Mouse (Mus musculus) kidney, adult 8-10 months (tissue): ENCODE measurements around the gene Mid1.
"Not testable (repeated sequence)": the region's sequence is repeated elsewhere in the genome, so short reads cannot be mapped to it uniquely, and the experiment has no call there.

Experiments used
- DNase-seq, 2 experiments: peaks; one replicate each; pipeline ENCODE4 v3.0.0; 2022

Gene Mid1

GRCm38 (mm10) chrX:169972791-169973494 is 287.9 kb downstream of the Mid1 start:
- DNase-seq, result peak in 1 of 2 experiments; percentile 17

GRCm38 (mm10) chrX:169973806-169974205 is 288.8 kb downstream of the Mid1 start:
- DNase-seq, result not testable (repeated sequence)

DNA sequence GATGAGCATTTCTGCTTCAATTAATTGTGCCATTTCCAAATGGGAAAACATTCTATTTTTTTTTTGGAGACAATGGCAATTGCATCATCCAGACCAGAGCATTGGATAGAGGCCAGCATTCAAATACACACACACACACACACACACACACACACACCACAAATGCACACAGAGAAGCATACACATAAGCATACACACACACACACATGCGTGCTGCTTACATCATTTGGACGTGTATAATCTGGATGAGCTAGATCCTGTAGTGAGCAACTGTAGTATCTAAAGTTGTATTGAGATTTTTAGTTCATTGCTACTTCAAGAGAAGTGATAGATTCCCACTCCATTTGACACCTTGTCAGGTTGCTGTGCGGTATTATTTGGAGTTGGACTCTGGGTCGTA is 289.5 kb downstream of the Mid1 start:
- not testable (repeated sequence) for DNase-seq

DNA sequence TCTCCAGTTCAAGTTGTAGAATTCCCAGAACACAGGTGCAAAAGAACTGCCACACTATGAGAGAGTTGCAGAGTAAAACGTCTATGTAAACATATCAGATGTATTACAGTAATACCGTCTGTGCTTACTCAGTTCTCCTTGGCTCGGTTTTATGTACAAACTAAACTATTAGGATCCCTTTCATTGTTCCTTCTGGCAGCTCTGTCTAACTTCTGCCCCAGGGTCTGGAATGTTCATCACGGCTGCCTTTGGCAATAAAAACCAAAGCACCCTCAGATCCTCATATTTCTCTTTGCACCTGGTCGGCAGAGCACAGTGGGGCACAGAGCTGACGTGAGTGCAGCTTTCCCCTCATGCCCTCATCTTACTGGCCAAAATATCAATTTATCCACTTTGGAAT is 290.0 kb downstream of the Mid1 start:
- DNase-seq, result peak in 1 of 2 experiments; percentile 9

DNA sequence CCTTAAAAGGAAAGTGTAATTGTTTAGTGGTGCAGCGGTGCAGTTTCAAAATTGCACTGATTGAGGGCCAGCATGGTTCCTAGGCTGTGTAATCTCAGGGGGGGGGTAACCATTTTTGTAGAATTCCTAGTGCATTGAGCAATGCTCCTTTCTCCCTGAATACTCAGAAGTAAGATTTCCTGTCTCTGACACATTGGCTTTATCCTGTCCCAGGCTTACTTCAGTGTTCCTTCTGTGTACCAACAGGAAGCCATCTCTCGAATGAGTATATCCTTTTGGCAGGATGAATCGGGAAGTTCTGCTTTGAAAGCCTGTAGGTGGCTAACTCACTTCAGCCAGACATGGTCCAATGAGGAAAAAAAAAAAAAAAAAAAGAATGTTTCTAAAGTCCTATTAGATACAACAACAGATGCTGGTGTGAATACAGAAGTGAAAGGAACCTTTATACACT is 290.7 kb downstream of the Mid1 start:
- peak in 1 of 2 experiments; percentile 19 for DNase-seq

- DNase-seq, result not testable (repeated sequence)
Observed at GRCm38 (mm10) chrX:169976340-169976739, 291.3 kb downstream of the Mid1 start.

DNA sequence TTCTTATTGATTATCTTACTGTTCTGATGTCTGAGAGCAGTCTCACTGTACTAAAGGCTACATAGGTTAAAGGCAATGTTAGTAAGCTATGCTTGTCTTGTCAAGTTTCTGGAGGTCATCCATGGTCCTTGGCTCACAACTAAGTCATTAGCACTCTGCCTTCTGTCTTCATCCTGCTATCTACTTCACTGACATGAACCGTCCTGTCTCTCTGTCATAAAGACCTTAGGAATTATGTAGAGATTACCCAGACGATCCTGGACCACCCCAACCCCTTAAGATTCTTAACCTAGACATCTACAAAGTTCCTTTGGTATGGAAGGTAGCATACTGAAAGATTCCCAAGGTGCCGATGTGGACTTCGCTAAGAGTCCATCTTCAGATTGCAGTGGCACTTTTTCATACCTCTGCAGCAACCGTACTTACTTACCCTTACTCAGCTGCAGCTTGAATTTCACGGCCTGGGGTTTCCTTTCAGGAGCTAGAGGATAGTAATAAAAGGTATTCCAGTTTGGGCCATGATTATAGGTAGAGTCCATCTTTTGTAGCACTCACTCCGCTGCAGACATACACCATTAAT is 292.9 kb downstream of the Mid1 start:
- peak in 1 of 2 experiments; percentile 12 for DNase-seq

DNA sequence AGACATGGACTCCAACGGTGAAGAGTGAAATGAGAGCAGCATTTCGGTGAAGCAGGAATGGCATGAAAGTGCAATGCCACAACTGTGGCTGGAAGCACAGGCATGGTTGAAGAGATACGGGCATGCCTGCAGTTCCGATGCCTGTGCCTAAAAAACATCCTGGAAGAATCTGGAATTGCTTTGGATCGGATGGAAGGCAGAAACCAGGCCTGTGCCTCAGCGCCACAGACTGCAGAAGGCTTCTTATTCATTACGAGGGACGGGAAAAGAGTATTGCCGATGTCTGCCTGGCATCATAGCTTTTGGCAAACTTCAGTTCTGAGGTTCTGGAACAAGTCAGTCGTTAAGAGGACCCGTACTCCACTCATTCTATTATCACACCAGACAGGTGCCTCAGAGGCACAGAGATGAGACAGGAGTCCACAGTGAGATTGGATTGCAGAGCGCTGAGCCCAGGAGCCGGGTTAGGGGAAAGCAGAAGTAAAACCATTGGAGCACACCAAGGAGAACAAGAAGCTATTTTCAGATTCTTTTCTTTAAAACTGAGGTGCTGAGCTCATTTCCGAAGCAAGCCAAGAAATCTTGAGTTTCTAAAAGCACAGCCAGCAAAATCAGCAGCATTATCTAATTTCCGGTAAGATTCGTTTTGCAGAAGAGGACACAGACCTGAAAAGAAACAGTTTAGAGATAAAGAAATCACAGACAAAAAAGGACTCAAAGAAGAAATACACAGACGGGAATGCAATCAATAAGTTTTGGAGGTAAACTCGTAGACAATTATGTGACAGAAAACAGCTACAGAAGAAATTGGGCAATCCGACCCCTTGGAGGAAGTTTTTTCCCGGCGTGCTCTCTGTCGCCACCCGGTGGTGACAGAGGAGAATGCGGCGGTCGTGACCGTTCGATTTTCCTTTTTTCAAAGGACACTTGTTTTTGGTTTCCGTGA is 293.7 kb downstream of the Mid1 start:
- DNase-seq, result peak in 1 of 2 experiments; percentile 75

DNA sequence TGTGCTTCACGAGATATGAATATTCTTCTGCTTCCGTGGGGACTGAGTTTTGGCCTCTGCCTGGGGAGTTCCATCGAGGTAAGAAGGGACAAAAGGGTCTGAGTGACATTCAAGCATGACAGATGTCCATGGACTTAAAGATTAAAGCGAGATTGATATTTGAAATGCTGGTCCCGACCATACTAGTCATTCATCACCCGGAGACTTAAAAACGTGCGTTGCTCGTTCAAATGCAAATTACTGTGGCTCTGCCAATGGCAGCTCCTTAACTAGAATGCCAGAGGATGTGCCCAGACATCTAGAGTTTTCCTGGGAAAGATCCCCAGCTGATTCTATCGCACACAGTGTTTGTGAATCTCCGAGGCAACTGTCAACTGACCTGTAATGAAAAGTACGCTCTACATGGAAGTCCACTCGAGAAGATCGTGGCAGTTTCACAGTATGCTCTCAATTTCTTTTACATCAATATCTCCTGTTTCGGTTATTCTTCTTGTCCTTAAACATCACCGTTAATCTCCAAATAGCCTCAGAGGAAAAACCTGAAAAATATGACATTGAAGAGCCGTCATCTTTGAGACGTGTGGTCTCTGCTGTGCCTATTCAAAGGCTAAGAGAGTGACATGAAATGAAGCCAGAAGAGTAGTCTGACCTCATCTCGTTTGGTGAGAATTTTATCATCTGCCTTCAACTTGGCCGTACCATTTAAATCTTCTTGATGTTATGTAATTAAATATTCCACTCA is 294.6 kb downstream of the Mid1 start:
- not testable (repeated sequence) for DNase-seq

- DNase-seq, result not testable (repeated sequence)
Observed at GRCm38 (mm10) chrX:169980203-169980556, 295.2 kb downstream of the Mid1 start.

DNA sequence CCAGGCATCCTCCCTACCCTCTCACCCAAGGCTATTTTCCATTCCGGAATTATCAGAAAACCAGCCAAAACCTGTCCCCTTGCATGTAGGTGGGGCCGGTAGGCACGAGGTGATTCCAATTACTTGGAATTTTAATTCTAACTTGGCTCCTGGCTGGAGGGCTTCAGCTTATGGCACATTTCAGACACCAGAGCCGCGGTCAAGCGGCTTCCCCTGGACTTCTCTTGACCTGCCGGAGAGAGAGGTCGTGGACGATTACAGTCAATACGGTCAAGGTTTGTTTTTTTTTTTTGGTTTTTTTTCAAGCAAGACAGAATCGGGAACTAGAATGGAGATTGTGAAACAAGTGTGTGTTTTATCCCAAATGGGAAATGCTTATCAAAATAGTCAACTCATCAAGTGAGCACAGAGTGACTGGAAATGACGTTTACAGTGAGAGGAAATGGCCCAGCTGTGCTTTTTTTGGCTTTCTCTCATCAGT is 295.9 kb downstream of the Mid1 start:
- DNase-seq, result no peak

DNA sequence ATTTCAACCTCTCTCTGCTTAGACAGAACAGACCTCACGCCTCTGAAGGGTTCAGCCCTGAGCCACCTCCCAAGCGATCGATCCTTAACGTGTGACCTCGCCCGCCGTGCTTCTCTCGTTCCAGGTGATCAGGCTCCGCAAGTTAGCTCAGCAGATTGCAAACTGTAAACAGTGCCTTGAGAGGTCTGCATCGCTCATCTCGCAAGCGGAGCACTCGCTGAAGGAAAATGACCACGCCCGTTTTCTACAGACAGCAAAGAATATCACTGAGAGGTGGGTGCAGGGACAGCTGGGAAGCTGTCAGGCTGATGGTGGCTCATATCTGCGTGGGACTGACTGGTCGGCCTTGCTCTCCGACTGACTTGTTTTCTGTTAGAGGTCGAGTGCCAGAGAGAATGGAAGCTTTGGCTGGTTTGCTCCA is 296.8 kb downstream of the Mid1 start:
- DNase-seq, result peak in 1 of 2 experiments; percentile 31

- DNase-seq, result not testable (repeated sequence)
Observed at GRCm38 (mm10) chrX:169982606-169983400, 297.8 kb downstream of the Mid1 start.

GRCm38 (mm10) chrX:169983401-169984165 is 298.6 kb downstream of the Mid1 start:
- DNase-seq, result not testable (repeated sequence)

- not testable (repeated sequence) for DNase-seq
Observed at GRCm38 (mm10) chrX:169984331-169984730, 299.3 kb downstream of the Mid1 start.

DNA sequence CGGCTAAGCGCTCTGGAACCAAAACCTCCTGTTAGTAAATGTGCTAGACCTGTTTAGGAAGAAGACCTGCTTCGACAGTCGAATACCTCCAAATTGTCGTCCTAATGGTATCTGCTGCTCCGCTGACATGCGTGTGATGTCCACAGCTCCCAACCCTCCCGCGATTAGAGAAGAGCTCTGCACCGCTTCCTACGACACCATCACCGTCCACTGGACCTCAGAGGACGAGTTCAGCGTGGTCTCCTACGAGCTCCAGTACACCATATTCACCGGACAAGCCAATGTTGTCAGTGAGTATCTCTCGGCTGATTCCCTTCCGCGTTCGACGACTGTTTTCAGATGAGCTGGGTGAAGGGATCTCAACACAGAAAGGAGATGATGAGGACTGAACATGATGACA is 299.9 kb downstream of the Mid1 start:
- DNase-seq, result not testable (repeated sequence)

DNA sequence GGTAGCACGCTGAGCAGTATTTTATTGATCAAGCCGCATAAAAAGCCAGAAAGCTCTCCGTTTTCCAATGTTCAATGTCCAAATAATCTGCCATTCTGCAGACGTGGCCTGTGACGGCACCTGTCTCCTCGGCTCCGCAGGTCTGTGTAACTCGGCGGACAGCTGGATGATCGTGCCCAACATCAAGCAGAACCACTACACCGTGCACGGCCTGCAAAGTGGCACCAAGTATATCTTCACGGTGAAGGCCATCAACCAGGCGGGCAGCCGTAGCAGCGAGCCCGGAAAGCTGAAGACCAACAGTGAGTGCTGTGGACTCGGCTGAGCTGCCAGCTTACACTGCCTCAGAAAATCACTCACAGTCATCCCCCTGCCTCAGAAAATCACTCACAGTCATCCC is 300.8 kb downstream of the Mid1 start:
- DNase-seq, result not testable (repeated sequence)

DNA sequence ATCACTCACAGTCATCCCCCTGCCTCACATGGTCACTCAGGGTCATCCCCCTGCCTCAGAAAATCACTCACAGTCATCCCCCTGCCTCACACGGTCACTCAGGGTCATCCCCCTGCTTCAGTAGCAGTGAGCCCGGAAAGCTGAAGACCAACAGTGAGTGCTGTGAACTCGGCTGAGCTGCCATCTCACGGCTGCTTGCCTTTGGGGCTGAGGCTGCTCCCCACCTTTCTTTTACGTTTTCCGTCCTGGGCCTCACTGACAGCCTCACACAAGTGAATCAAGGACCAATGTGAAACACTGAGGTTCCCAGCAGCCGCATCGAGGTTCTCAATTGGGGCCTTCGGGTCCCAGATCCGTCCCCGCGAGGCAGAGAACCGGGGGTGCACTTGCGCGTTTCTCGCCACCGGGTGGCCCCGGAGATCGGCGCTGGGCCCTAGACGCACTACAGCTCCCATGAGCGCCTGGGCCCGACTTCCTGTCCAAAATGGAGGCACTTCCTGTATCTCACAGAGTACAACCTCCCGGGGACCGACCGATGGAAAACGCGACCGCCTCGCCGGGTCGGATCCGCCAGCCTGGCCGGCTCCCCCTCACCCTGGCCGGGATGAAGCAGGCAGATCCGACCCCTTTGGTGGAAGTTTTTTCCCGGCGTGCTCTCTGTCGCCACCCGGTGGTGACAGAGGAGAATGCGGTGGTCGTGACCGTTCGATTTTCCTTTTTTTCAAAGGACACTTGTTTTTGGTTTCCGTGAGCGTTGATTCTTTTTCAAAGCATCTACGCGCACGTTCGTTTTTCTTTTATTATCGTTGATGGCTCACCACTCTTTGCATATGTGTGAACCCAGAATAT is 301.7 kb downstream of the Mid1 start:
- DNase-seq, result peak; percentile 73 to 88

GRCm38 (mm10) chrX:169987368-169987837 is 302.4 kb downstream of the Mid1 start:
- DNase-seq, result peak in 1 of 2 experiments; percentile 50
